Mouse (Mus musculus) heart, embryonic 14.5 days (tissue): ENCODE measurements around the gene Rnf7. TPM values are rescaled to one million over a fixed set of nuclear protein-coding genes. Genes with fewer than 3 reads are reported as not detected.
"Not testable (repeated sequence)": the region's sequence is repeated elsewhere in the genome, so short reads cannot be mapped to it uniquely, and the experiment has no call there.

Experiments used
- ATAC-seq: fragments of 200-750 bp; cut with Nextera tagmentation; 2 replicates; pipeline ENCODE4 v1.8.0; 2017; ENCODE audit warnings: low read depth, moderate TSS enrichment; ENCODE audit not compliant: insufficient number of reproducible peaks, insufficient read depth, low FRiP score
- H3K27ac ChIP-seq, 2 experiments: fragments of 200-500 bp in 1 of 2; fragments of 300-500 bp in 1 of 2; sonication (generic) in 1 of 2; replicated peaks in 1 of 2; 2 replicates each; pipeline ENCODE4 v1.5.1; 2012 to 2014; ENCODE audit warnings: low read depth in 2 of 2, low read length in 2 of 2, control low read depth in 1 of 2, mild to moderate bottlenecking in 1 of 2, mixed read lengths in 1 of 2; ENCODE audit not compliant: control insufficient read depth in 1 of 2, insufficient read depth in 1 of 2
- H3K27me3 ChIP-seq: fragments of 300-500 bp; sonication (generic); 2 replicates; pipeline ENCODE4 v1.6.1; 2014; ENCODE audit warnings: mild to moderate bottlenecking, low read length, control low read depth; ENCODE audit not compliant: control insufficient read depth, insufficient read depth
- H3K36me3 ChIP-seq: fragments of 300-500 bp; sonication (generic); 2 replicates; pipeline ENCODE4 v1.6.1; 2014; ENCODE audit warnings: mild to moderate bottlenecking, control low read depth, low read length, mixed read lengths; ENCODE audit not compliant: control insufficient read depth, insufficient read depth
- H3K4me1 ChIP-seq, 2 experiments: fragments of 200-500 bp in 1 of 2; fragments of 300-500 bp in 1 of 2; sonication (generic) in 1 of 2; 2 replicates each; pipeline ENCODE4 v1.6.1; 2012 to 2014; ENCODE audit warnings: low read length in 2 of 2, control low read depth in 1 of 2, mixed read lengths in 1 of 2; ENCODE audit not compliant: control insufficient read depth in 2 of 2, insufficient read depth in 2 of 2
- H3K4me2 ChIP-seq: fragments of 300-500 bp; sonication (generic); 2 replicates; pipeline ENCODE4 v1.6.1; 2014; ENCODE audit warnings: mild to moderate bottlenecking, low read length
- H3K4me3 ChIP-seq, 2 experiments: fragments of 200-500 bp in 1 of 2; fragments of 300-500 bp in 1 of 2; sonication (generic) in 1 of 2; 2 replicates each; pipeline ENCODE4 v1.5.1; 2012 to 2014; ENCODE audit warnings: low read length in 2 of 2, mild to moderate bottlenecking in 2 of 2, control low read depth in 1 of 2, low read depth in 1 of 2, moderate library complexity in 1 of 2; ENCODE audit not compliant: control insufficient read depth in 1 of 2, insufficient read depth in 1 of 2
- H3K9ac ChIP-seq: fragments of 300-500 bp; sonication (generic); 2 replicates; pipeline ENCODE4 v1.6.1; 2014; ENCODE audit warnings: mild to moderate bottlenecking, low read length
- H3K9me3 ChIP-seq: fragments of 300-500 bp; sonication (generic); 2 replicates; pipeline ENCODE4 v1.6.1; 2016; ENCODE audit warnings: low read length, control low read depth; ENCODE audit not compliant: control insufficient read depth
- WGBS: fragments of 180-500 bp; shearing (Covaris S2); extraction: QIAGEN DNeasy Blood & Tissue Kit; methylation state at CpG from one replicate; pipeline ENCODE4 v1.1.7; 2014; 5-methylcytosine and 5-hydroxymethylcytosine counted together
- polyA plus RNA-seq: library from polyadenylated mRNA; unstranded; fragments of >200 nt; fragmentation: Nextera tagmentation; extraction: Ambion mirVana; gene quantifications from 2 replicates; pipeline ENCODE4 v1.2.1, GENCODE M21; 2014

The Rnf7 gene
- polyA plus RNA-seq, 1 experiment from 2014 or later: 257 TPM

DNA sequence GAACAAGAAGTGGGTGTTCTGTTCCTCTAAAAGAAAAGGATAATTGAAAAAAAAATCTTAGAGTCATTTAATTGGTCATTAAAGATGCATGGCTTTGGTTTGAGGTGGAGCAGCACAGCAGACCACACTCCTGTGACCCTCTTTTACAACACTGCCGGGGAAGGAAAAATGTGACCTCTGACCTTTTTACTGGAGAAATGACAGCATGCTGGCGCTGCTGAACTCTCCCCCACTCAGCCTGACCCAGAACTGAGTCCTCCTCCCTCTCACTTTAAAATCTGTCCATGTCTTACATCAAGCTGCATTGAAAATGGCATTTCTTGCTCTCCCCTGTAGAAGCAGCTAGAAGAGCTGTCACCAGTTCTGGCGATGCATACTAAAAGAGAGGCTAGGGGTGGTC, 14.7 kb upstream of the Rnf7 start:
- 22% methylated on average over 3 of the region's 3 CpGs for WGBS
- H3K4me3 ChIP-seq: no peak overlapping the region

DNA sequence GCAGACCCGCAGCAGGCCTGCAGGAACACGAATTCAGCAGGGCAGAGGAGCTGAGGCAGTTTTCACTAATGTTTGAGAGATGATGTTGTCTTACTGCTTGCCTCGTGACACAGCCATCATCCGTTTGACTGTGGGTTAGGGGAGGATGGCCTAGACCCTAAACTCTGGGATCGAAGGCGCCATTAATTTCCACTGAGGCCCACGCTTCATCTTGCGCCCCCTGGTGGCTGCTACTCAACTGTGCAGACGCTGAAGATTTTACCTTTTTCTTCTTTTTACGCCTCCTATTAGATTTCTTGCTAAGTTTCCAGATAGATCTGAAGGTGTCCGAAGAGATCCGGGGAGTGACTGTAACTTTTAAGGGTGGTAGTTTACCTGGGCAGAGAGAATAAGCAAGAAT, 13.3 kb upstream of the Rnf7 start:
- H3K4me2 ChIP-seq: no peak overlapping the region

More for the DNA sequence above, 14.7 kb upstream of the Rnf7 start:
- Histone ChIP-seq H3K27me3 (no peaks in the 10 kb centered on the region), H3K4me2 (no peak overlapping the region), H3K9me3 (no peaks in the 10 kb centered on the region), H3K27ac (no peak overlapping the region), H3K4me1 (no peaks in the 10 kb centered on the region; a peak in 1 of 4 replicates), H3K36me3 (no peaks in the 10 kb centered on the region), H3K9ac (no peak overlapping the region)
- no peak for ATAC-seq

DNA sequence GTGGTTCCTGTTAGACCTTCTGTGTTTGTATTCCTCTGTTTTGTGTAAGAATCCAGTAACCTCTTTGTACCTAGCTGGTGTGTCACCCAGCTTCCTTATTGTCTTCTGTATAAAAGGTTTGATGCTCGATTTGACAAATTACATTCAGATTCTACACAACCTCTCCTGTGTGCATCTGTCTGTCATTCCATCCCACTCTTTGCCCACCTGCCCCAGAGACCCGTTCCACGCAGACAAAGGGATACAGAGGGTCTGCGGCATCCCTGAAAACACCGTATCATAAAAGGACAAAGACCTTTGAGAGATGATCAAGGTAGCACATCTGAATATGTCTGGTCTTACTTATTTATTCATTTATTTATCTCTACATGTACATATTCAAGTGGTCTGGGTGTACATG, 9.4 kb upstream of the Rnf7 start:
- 91% methylated on average over 5 of the region's 5 CpGs for WGBS
- not testable (repeated sequence) for H3K4me3 ChIP-seq

More for the DNA sequence above, 13.3 kb upstream of the Rnf7 start:
- Histone ChIP-seq H3K9ac (no peak overlapping the region), H3K9me3 (no peaks in the 10 kb centered on the region), H3K4me1 (no peaks in the 10 kb centered on the region; a peak in 1 of 4 replicates), H3K27ac (no peak overlapping the region), H3K36me3 (no peaks in the 10 kb centered on the region), H3K27me3 (no peaks in the 10 kb centered on the region), H3K4me3 (no peak overlapping the region)
- 35% methylated on average over 12 of the region's 12 CpGs for WGBS
- no peak for ATAC-seq

DNA sequence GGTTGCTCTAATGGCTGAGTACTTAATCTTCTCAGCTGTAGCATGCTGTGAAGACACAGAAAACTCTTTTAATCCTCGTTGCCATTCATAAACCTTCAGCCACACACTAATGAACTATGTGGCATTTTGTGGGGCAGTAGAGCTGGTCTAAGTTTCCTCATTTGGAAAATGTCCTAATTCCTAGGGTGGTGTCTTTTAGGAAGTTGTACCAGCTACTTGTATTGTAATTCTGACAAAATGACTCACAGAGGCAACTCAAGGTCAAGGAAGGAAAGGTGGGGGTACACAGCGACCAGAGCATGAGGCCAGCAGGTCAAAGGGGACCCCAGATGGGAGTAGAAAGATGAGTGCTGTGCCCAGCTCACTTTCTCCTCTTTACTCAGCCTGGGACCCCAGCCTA, 5.2 kb upstream of the Rnf7 start:
- Histone ChIP-seq H3K4me1 (peaks cover 0 to 4% of the 10 kb centered on the region in 2 experiments; a peak in 1 of 4 replicates), H3K27ac (no peak overlapping the region), H3K4me2 (no peak overlapping the region), H3K27me3 (no peaks in the 10 kb centered on the region), H3K9me3 (no peaks in the 10 kb centered on the region), H3K9ac (no peak overlapping the region), H3K4me3 (no peak overlapping the region), H3K36me3 (no peaks in the 10 kb centered on the region)
- no peak for ATAC-seq
- 46% methylated on average over 2 of the region's 2 CpGs for whole genome bisulfite sequencing

More for the DNA sequence above, 9.4 kb upstream of the Rnf7 start:
- not testable (repeated sequence) for H3K4me2 ChIP-seq, H3K27ac ChIP-seq, H3K27me3 ChIP-seq, H3K36me3 ChIP-seq, H3K4me1 ChIP-seq, H3K9me3 ChIP-seq, ATAC-seq, H3K9ac ChIP-seq

DNA sequence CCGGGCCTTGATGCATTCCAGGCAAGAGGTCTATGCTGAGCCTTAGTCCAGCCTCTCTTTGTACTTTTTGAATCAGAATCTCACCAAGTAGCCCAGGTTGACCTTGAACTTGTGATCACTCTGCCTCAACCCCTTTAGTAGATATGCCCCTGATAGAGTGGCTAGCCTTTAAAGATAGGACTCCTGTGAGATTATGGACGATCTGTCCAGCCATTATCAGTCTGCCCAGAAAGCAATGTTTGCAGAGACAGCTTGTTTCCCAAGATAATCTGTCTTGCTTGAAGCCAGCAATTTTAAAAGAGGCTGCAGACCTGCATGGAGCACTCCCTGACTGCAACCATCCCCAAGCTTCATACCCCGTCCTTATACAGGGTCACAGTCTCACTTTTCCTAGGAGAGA, 4.6 kb upstream of the Rnf7 start:
- Histone ChIP-seq H3K9me3 (no peaks in the 10 kb centered on the region), H3K4me1 (peaks cover 0 to 4% of the 10 kb centered on the region in 2 experiments; a peak in 1 of 4 replicates), H3K27me3 (no peaks in the 10 kb centered on the region), H3K9ac (no peak overlapping the region), H3K27ac (no peak overlapping the region), H3K4me2 (no peak overlapping the region), H3K4me3 (no peak overlapping the region), H3K36me3 (no peaks in the 10 kb centered on the region)
- 43% methylated on average over 3 of the region's 3 CpGs for WGBS
- ATAC-seq: no peak

DNA sequence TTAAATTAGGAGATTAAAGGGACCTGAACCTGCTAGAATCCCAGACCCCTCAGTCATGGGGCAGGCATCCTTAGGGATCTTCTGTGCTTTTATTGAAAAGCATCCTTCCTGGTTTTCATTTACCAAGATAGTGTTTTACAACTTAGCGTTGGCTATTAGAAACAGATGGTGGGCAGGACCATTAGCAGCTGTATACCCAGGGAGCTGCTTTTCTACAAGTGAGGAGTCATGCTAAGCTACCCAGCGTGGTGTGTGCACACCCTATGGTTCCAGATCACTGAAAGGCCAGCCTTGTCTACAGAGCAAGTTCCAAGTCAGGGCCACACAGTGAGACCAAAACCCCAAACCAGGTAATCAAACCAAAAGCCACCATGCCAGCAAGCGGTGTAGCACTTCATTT, 6.1 kb downstream of the Rnf7 start:
- no peak overlapping the region for H3K4me2 ChIP-seq
- H3K4me3 ChIP-seq: no peak overlapping the region
- no peaks in the 10 kb centered on the region for H3K9me3 ChIP-seq
- no peak overlapping the region for H3K9ac ChIP-seq
- 87% methylated on average over 3 of the region's 3 CpGs for WGBS
- H3K27ac ChIP-seq: no peak overlapping the region
- peaks cover 2 to 6% of the 10 kb centered on the region in 2 experiments for H3K4me1 ChIP-seq
- H3K27me3 ChIP-seq: no peaks in the 10 kb centered on the region
- no peak for ATAC-seq
- H3K36me3 ChIP-seq: peaks cover 58% of the 10 kb centered on the region

DNA sequence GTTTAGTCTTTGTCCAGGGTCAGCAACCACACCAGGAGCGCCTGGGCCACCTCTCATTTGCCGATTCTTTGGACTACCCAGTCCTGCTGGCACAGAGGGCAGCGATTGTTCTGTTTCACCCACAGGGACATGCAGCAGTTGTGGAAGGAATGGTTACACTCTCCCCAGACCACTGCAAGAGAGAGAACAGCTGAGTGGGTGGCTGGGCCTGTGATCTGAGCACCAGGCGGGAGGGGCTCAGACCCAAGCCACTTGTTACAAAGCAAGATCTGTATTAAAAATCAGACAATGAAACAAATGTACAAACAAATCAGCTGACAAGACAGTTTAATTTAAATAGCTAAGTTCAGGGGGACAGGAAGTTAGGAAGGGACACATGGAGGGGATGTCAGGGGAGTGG, 6.8 kb downstream of the Rnf7 start:
- not testable (repeated sequence) for H3K9ac ChIP-seq, H3K4me3 ChIP-seq, H3K9me3 ChIP-seq, H3K4me1 ChIP-seq, H3K4me2 ChIP-seq, ATAC-seq, H3K27ac ChIP-seq, H3K27me3 ChIP-seq
- WGBS: 92% methylated on average over 4 of the region's 4 CpGs
- H3K36me3 ChIP-seq: peaks cover 65% of the 10 kb centered on the region

DNA sequence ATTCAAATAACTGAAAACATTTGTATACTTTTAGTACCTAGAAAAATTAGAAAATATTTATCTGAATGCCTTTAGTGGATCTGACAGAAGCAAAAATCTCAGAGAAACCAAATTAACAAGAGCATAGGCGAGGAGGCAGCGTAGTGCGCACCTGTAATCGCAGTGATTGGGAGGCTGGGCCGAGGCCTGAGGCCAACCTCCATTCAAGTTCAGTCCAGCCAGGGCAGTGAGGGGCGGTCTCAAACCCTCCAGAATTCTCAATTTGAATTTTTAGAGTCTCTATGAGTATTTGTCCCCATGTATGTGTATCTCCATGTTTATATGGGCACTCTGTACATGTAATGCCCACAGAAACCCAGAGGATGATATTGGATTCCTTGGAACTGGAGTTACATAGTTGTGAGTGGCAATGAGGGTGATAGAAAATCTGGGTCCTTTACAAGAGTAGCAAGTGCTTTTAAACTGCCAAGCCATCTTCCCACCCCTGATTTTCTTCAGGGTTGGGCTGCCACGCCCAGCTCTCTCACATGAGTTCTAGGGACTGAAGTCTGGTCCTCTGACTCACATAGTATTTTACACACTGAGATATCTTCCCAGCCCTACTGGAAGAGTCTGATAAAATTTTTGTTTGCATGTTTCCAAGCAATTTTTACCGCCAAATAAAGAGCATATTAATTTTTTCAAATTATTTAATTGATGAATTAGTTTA, 8.1 kb downstream of the Rnf7 start:
- H3K9me3 ChIP-seq: no peaks in the 10 kb centered on the region
- no peaks in the 10 kb centered on the region for H3K27me3 ChIP-seq
- WGBS: 94% methylated on average over 8 of the region's 8 CpGs
- H3K9ac ChIP-seq: no peak overlapping the region
- ATAC-seq: no peak
- H3K36me3 ChIP-seq: peaks cover 68% of the 10 kb centered on the region
- H3K27ac ChIP-seq: no peak overlapping the region
- no peak overlapping the region for H3K4me3 ChIP-seq
- no peak overlapping the region for H3K4me2 ChIP-seq
- H3K4me1 ChIP-seq: no peaks in the 10 kb centered on the region
